Mouse (Mus musculus) kidney, adult 2 months (tissue): ENCODE data around the gene Bmpr1b.

Experiments used
- CTCF ChIP-seq: fragments of 200-500 bp; conservative IDR thresholded peaks from 2 replicates; pipeline ENCODE4 v1.5.1; 2011; ENCODE audit warnings: low read depth, mild to moderate bottlenecking, control low read depth, low read length, moderate library complexity, mixed read lengths; ENCODE audit not compliant: insufficient read depth, insufficient read length
- POLR2A ChIP-seq: fragments of 200-500 bp; IDR thresholded peaks from one replicate; pipeline ENCODE4 v1.6.1; 2011; ENCODE audit warnings: low read depth, low read length, control low read depth

- no peak for TF ChIP-seq CTCF
- no peak for TF ChIP-seq POLR2A
Measured at GRCm38 (mm10) chr3:141905903-141906623, 263.2 kb downstream of the Bmpr1b start.
